10 mouse cellular contexts compared by ENCODE assay signal in the genomic region with DNA sequence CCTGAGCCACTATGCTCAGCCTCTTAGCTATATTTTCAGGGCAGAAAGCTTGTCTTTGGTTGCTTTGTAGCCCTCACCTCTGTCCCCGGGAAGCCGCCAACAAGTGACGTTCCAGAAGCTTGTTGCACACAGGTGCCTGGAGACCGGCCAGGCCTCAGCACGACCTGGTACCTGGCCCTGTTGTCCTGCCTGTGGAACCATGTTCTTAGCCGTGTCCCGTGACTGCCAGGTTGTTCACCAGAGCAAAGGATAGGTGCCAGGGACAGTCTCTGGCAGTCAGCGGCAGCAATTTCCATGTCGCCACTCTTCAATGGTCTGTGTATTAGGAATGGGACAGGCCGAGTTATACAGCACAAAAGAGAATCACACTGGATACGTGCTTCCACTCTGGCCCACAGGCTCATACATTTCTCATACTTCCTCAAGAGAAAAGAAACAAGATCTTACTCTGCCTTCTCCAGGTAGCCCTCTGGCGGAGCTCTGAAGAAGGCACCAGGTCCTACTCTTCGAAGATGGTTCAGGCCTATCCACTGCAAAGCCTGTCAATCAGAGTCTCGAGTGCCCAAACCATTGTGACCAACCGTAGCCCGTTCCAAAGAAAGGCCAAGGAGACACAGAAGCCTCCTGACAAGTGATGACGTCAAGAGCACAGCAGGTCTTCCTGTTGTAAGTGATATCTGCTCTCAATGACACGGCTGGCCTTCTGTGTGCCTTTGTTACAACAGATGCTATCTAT. TPM values are rescaled to one million over a fixed set of nuclear protein-coding genes. Genes with fewer than 3 reads are reported as not detected.
DNase-seq lines count a peak whose midpoint lies in the region; ATAC-seq lines count a peak whose summit lies in the region.
"Had no signal": no experiment of that assay in that cellular context is flagged by ENCODE, and none has a peak within 500 bp of the region (broad histone marks: within the 10 kb centered on the region; RNA-seq: fewer than 3 reads in every experiment).

No protein-coding gene starts in this region.

- DNase-seq in heart, adult 8-10 months (ENCODE audit: low spot score) = no peak
- peak; percentile 59 for DNase-seq in adrenal gland, postnatal 10 days
- no peak for DNase-seq in right cerebral cortex, postnatal 25 days
- no peak for DNase-seq in urinary bladder, postnatal 10 days (ENCODE audit: low spot score)
- DNase-seq: spleen, adult 18-20 months had no signal

- peak overlapping the region; percentile 54 for H3K27ac ChIP-seq in heart, embryonic 11.5 days (ENCODE audit: low read depth, low read length)
- peak overlapping the region; percentile 77 for H3K27ac ChIP-seq in heart, embryonic 15.5 days

- no peak overlapping the region for H3K4me2 ChIP-seq in heart, embryonic 11.5 days
- no peak overlapping the region for H3K4me2 ChIP-seq in heart, embryonic 15.5 days

- H3K4me3 ChIP-seq in heart, embryonic 11.5 days (ENCODE audit: low read depth, low read length) = no peak overlapping the region
- H3K4me3 ChIP-seq in heart, embryonic 15.5 days = no peak overlapping the region
- H3K4me3 ChIP-seq: myocyte had no signal

- peaks cover 85% of the 10 kb centered on the region for H3K4me1 ChIP-seq in heart, embryonic 11.5 days (ENCODE audit: control insufficient read depth, insufficient read depth, low read length)
- H3K4me1 ChIP-seq in heart, embryonic 15.5 days (replicated peaks) = peaks cover 93% of the 10 kb centered on the region

- WGBS in heart, embryonic 11.5 days (ENCODE audit: insufficient replicate concordance) = 60% methylated on average over 18 of the region's 18 CpGs
- WGBS in heart, embryonic 15.5 days = 64% methylated on average over 18 of the region's 18 CpGs

- no peaks in the 10 kb centered on the region for H3K27me3 ChIP-seq in heart, embryonic 11.5 days (ENCODE audit: control insufficient read depth, insufficient read depth, low read length)
- H3K27me3 ChIP-seq in heart, embryonic 15.5 days = no peaks in the 10 kb centered on the region

- 0 out of 2 replicates have a peak, but pooled peaks cover 2% of the 10 kb centered on the region for H3K36me3 ChIP-seq in heart, embryonic 11.5 days (ENCODE audit: control insufficient read depth, insufficient read depth, low read length)
- H3K36me3 ChIP-seq in heart, embryonic 15.5 days = 0 out of 2 replicates have a peak, but pooled peaks cover 4% of the 10 kb centered on the region

- no peak for ATAC-seq in heart, embryonic 11.5 days (replicated peaks; ENCODE audit: insufficient number of reproducible peaks, low FRiP score, low TSS enrichment)
- peak; percentile 27 for ATAC-seq in CD4-positive, CD25-positive, alpha-beta regulatory T cell, adult 4 months
- ATAC-seq in heart, embryonic 15.5 days (replicated peaks; ENCODE audit: insufficient number of reproducible peaks, insufficient read depth, low FRiP score, low read depth) = no peak
- ATAC-seq in granulocyte monocyte progenitor cell, adult 5-6 weeks (replicated peaks; ENCODE audit: poor library complexity, severe bottlenecking) = no peak

- 0 out of 2 replicates have a peak overlapping the region, but pooled peaks have one; percentile 39 for H3K9ac ChIP-seq in heart, embryonic 11.5 days (ENCODE audit: low read depth, low read length)
- no peak overlapping the region for H3K9ac ChIP-seq in heart, embryonic 15.5 days

- H3K9me3 ChIP-seq in heart, embryonic 11.5 days (replicated peaks; ENCODE audit: control insufficient read depth, low read length) = no peaks in the 10 kb centered on the region
- H3K9me3 ChIP-seq in heart, embryonic 15.5 days (replicated peaks) = no peaks in the 10 kb centered on the region

RNA-seq across cellular contexts. Expression of a gene that starts 39.1 kb away (rescaled TPM):
- 7.0 and 7.8 TPM in 2 replicates for polyA plus RNA-seq in heart, embryonic 11.5 days (2014; fragmentation: Nextera tagmentation; extraction: Ambion mirVana)
- 10 to 100 TPM; 39.8 to 52.2 (median 44.5) TPM for total RNA-seq in heart, adult 8-10 months (2022)
- 10 to 100 TPM in 1 of 2 experiments, 1 to 10 TPM in 1; 9.3 to 11.5 TPM for polyA plus RNA-seq in CD4-positive, CD25-positive, alpha-beta regulatory T cell, adult 4 months (2017; shearing (Covaris generic))
- total RNA-seq in adrenal gland, postnatal 10 days (2021) = 10 to 100 TPM; 40.4 to 53.6 TPM
- polyA plus RNA-seq in heart, embryonic 15.5 days (2015; fragmentation: Nextera tagmentation; extraction: Ambion mirVana) = 4.9 and 7.9 TPM in 2 replicates
- total RNA-seq in granulocyte monocyte progenitor cell, adult 5-6 weeks (2014; fragmentation: Nextera tagmentation) = 8.8 and 10.4 TPM in 2 replicates
- total RNA-seq in granulocyte monocyte progenitor cell, adult 5-6 weeks (2017) = 3.1 and 4.1 TPM in 2 replicates
